Mouse (Mus musculus) forebrain, embryonic 10.5 days (tissue): ENCODE data around the gene Slc22a13. TPM values are rescaled to one million over a fixed set of nuclear protein-coding genes. Genes with fewer than 3 reads are reported as not detected.

Experiments
- DNase-seq: peaks from one replicate; pipeline ENCODE4 v3.0.0-alpha.2; 2017; ENCODE audit warnings: low spot score; ENCODE audit errors: extremely low spot score
- H3K27ac ChIP-seq: fragments of 300-500 bp; sonication (generic); 2 replicates; pipeline ENCODE4 v1.5.1; 2016; ENCODE audit warnings: mild to moderate bottlenecking
- H3K27me3 ChIP-seq: fragments of 300-500 bp; sonication (generic); 2 replicates; pipeline ENCODE4 v1.6.1; 2016; ENCODE audit warnings: mild to moderate bottlenecking; ENCODE audit not compliant: poor library complexity, severe bottlenecking
- H3K36me3 ChIP-seq: fragments of 300-500 bp; sonication (generic); replicated peaks from 2 replicates; pipeline ENCODE4 v1.6.1; 2016; ENCODE audit warnings: mild to moderate bottlenecking, moderate library complexity
- H3K4me1 ChIP-seq: fragments of 300-500 bp; sonication (generic); 2 replicates; pipeline ENCODE4 v1.6.1; 2016
- H3K4me3 ChIP-seq: fragments of 300-500 bp; sonication (generic); 2 replicates; pipeline ENCODE4 v1.5.1; 2016; ENCODE audit warnings: mild to moderate bottlenecking, moderate library complexity
- H3K9me3 ChIP-seq: fragments of 300-500 bp; sonication (generic); 2 replicates; pipeline ENCODE4 v1.6.1; 2016; ENCODE audit warnings: mild to moderate bottlenecking, moderate library complexity
- WGBS: fragments of 180-500 bp; shearing (Covaris S2); methylation state at CpG from one replicate; pipeline ENCODE4 v1.1.7; 2016; 5-methylcytosine and 5-hydroxymethylcytosine counted together
- polyA plus RNA-seq: library from polyadenylated mRNA; unstranded; fragments of >200 nt; fragmentation: Nextera tagmentation; extraction: Ambion mirVana; gene quantifications from 2 replicates; pipeline ENCODE4 v1.2.1, GENCODE M21; 2016

Gene Slc22a13
- polyA plus RNA-seq, 1 experiment from 2014 or later = not detected

DNA sequence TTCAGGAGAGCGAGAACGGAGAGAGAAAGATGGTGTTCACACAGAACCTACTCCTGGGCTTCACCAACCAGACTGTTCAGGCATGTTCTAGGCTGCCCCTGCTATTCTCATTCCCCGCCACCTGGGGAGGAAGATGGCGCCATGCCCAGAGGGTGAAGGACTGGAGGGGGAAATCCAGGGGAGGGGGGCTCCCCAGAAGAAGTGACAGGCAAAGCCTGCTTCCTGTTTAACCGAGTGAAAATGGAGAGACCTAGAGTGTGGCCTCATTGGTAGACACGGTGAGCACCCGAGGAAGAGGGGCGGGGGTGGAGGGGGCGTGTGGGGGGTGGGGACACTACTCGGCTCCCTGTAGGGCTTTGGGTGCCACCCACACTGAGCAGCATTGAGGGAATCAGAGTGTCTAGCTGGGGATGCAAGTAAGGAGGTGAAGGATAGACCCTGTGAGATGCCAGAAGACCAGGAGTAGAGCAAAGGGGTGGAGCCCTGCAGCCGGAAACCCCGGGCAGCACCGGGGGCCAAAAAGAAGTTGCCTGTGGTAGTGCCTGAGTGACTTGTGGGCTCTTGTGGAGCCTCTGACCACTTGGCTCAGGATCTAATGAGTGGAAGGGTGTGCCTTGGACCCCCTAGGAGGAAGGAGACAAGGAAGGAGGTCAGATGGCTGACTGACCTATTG is 62.7 kb downstream of the Slc22a13 start:
- Histone ChIP-seq H3K27ac (no peak overlapping the region), H3K4me3 (no peak overlapping the region), H3K27me3 (no peaks in the 10 kb centered on the region), H3K36me3 (no peaks in the 10 kb centered on the region), H3K9me3 (no peaks in the 10 kb centered on the region), H3K4me1 (peaks cover 5% of the 10 kb centered on the region; the same call in 1 of the 2 replicates)
- no peak for DNase-seq
- WGBS = 82% methylated on average over 13 of the region's 13 CpGs

DNA sequence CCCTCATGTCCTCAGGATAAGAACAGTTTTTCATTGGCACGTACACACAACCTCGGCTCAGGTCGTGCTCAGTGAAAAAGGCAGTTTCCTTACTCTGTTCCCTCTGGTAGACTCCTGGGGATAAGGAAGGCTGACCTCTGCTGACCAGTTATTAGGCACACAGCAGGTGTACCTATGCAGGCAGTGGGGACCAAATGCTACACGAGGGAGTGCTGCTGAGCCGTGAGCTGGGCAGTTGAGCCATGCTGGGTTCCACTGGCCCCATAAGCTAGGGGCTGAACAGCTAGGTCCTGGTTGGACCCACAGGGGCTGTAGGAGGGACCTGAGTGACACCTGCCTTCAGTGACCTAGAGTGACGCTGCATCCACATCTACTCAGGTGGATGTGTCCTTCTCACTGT is 63.3 kb downstream of the Slc22a13 start:
- Histone ChIP-seq H3K27me3 (no peaks in the 10 kb centered on the region), H3K4me3 (no peak overlapping the region), H3K36me3 (no peaks in the 10 kb centered on the region), H3K9me3 (no peaks in the 10 kb centered on the region), H3K27ac (no peak overlapping the region), H3K4me1 (peaks cover 5% of the 10 kb centered on the region; the same call in 1 of the 2 replicates)
- no peak for DNase-seq
- WGBS = 66% methylated on average over 6 of the region's 6 CpGs

- 57% methylated on average over 10 of the region's 10 CpGs for WGBS
- no peak for DNase-seq
- Histone ChIP-seq H3K36me3 (no peaks in the 10 kb centered on the region), H3K27ac (no peak overlapping the region), H3K4me1 (peaks cover 5% of the 10 kb centered on the region; the same call in 1 of the 2 replicates), H3K9me3 (no peaks in the 10 kb centered on the region), H3K4me3 (no peak overlapping the region), H3K27me3 (no peaks in the 10 kb centered on the region)
Measured at GRCm38 (mm10) chr9:119145137-119145536, 63.8 kb downstream of the Slc22a13 start.

DNA sequence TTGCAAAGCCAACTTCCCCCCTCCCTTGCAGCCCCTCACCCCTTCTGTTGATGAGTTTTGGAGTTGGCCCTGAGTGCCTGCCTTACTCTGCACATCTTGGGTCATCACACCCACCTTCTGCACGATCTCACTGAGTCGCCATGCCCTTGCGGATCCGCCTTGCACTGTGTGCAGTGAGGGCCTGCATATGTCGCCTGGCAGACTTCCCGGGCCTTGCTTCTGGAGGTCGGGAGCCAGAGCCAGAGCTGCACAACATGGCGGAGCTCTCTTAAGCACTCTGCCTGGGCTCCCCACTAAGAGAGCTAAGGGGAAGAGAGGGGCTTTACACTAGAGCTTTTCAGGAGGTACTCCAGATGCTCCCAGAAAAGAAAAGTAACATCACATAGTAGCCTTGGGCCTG is 64.2 kb downstream of the Slc22a13 start:
- no peak for DNase-seq
- Histone ChIP-seq H3K36me3 (no peaks in the 10 kb centered on the region), H3K27ac (no peak overlapping the region), H3K9me3 (no peaks in the 10 kb centered on the region), H3K4me1 (peaks cover 5% of the 10 kb centered on the region; the same call in 1 of the 2 replicates), H3K27me3 (no peaks in the 10 kb centered on the region), H3K4me3 (no peak overlapping the region)
- 88% methylated on average over 8 of the region's 8 CpGs for WGBS

GRCm38 (mm10) chr9:119143372-119143771 is 65.5 kb downstream of the Slc22a13 start:
- no peak for DNase-seq
- WGBS = 79% methylated on average over 9 of the region's 9 CpGs
- Histone ChIP-seq H3K4me3 (no peak overlapping the region), H3K27me3 (no peaks in the 10 kb centered on the region), H3K4me1 (peaks cover 5% of the 10 kb centered on the region; the same call in 1 of the 2 replicates), H3K36me3 (no peaks in the 10 kb centered on the region), H3K9me3 (no peaks in the 10 kb centered on the region), H3K27ac (no peak overlapping the region)

Other genes with a start within 250 kb of the Slc22a13 start
- 13.6 and 15.2 TPM in 2 replicates for gene Vill, start 156.3 kb downstream of the Slc22a13 start, polyA plus RNA-seq
- gene Plcd1, start 115.6 kb downstream of the Slc22a13 start, polyA plus RNA-seq = 13.0 and 13.7 TPM in 2 replicates
- gene Dlec1, start 106.6 kb downstream of the Slc22a13 start, polyA plus RNA-seq = 1.1 and 2.1 TPM in 2 replicates
- 1.6 and 1.8 TPM in 2 replicates for gene Acaa1b, start 52.0 kb downstream of the Slc22a13 start, polyA plus RNA-seq
- not detected in 2 replicates for gene Gm47289, start 49.9 kb downstream of the Slc22a13 start, polyA plus RNA-seq
- 14.2 and 14.3 TPM in 2 replicates for gene Oxsr1, start 113.3 kb upstream of the Slc22a13 start, polyA plus RNA-seq
- gene Acaa1a, start 130.6 kb upstream of the Slc22a13 start, polyA plus RNA-seq = 72.6 and 75.2 TPM in 2 replicates
- gene Myd88, start 132.3 kb upstream of the Slc22a13 start, polyA plus RNA-seq = 9.1 and 9.5 TPM in 2 replicates
- 12.6 and 12.9 TPM in 2 replicates for gene Xylb, start 148.3 kb upstream of the Slc22a13 start, polyA plus RNA-seq
- not detected in 2 replicates for gene Slc22a14, start 156.5 kb upstream of the Slc22a13 start, polyA plus RNA-seq
- gene Acvr2b, start 193.0 kb upstream of the Slc22a13 start, polyA plus RNA-seq = 66.0 and 70.6 TPM in 2 replicates
- 36.5 and 37.8 TPM in 2 replicates for gene Exog, start 235.8 kb upstream of the Slc22a13 start, polyA plus RNA-seq